Mouse (Mus musculus): ENCODE results near the gene Gfy. TPM values are rescaled to one million over a fixed set of nuclear protein-coding genes. Genes with fewer than 3 reads are reported as not detected.

The Gfy gene
- polyA plus RNA-seq, 1 experiment from 2014 or later, result not detected

GRCm38 (mm10) chr7:45213708-45214107, 34.3 kb upstream of the Gfy start:
- no peak for DNase-seq (ENCODE audit: low spot score)
- 49% methylated on average over 5 of the region's 5 CpGs for WGBS

DNA sequence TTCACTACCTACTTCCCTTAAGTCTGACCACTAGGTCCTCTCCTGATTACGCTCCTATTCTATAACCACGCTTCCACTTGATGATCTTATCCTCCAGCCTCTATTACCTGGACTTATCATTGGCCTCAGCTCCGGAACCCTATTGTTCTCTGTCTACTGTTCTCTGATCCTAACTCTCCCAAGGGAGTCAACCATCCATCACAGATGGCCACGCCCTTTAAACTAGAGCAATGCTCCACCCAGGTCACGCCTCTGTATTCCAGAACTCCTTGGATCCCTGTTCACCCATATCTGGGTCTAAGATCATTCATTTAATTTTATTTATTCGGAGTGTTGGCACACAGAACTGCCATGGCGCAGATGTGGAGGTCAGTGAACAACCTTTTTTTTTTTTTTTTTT, 33.0 kb upstream of the Gfy start:
- DNase-seq (ENCODE audit: low spot score) (no peak), ATAC-seq (ENCODE audit: insufficient number of reproducible peaks, low FRiP score, low TSS enrichment, low read depth) (no peak)
- H3K4me1 ChIP-seq (ENCODE audit: control insufficient read depth, insufficient read depth, low read length), result peaks cover 9% of the 10 kb centered on the region
- no peak overlapping the region for H3K4me3 ChIP-seq (ENCODE audit: low read depth, low read length)
- no peak overlapping the region for H3K27ac ChIP-seq (replicated peaks; ENCODE audit: low read depth, low read length)
- peaks cover 2% of the 10 kb centered on the region; the same call in 1 of the 2 replicates for H3K36me3 ChIP-seq (ENCODE audit: control insufficient read depth, insufficient read depth, low read length)
- H3K27me3 ChIP-seq (ENCODE audit: control insufficient read depth, insufficient read depth, low read length), result peaks cover 27% of the 10 kb centered on the region
- no peak overlapping the region for H3K4me2 ChIP-seq (ENCODE audit: low read depth, severe bottlenecking)
- 69% methylated on average over 7 of the region's 7 CpGs for WGBS
- no peak overlapping the region for H3K9ac ChIP-seq (ENCODE audit: low read length)
- H3K9me3 ChIP-seq (ENCODE audit: control insufficient read depth, low read length), result no peaks in the 10 kb centered on the region; the same call in 1 of the 2 replicates

More at GRCm38 (mm10) chr7:45213708-45214107, 34.3 kb upstream of the Gfy start:
- H3K9ac ChIP-seq (ENCODE audit: low read length), result no peak overlapping the region
- no peak overlapping the region for H3K27ac ChIP-seq (replicated peaks; ENCODE audit: low read depth, low read length)
- H3K4me1 ChIP-seq (ENCODE audit: control insufficient read depth, insufficient read depth, low read length), result peaks cover 21% of the 10 kb centered on the region
- H3K4me3 ChIP-seq (ENCODE audit: low read depth, low read length), result no peak overlapping the region
- H3K4me2 ChIP-seq (ENCODE audit: low read depth, severe bottlenecking), result no peak overlapping the region
- H3K27me3 ChIP-seq (ENCODE audit: control insufficient read depth, insufficient read depth, low read length), result peaks cover 27% of the 10 kb centered on the region
- peaks cover 9% of the 10 kb centered on the region for H3K36me3 ChIP-seq (ENCODE audit: control insufficient read depth, insufficient read depth, low read length)
- no peak for ATAC-seq (ENCODE audit: insufficient number of reproducible peaks, low FRiP score, low TSS enrichment, low read depth)
- H3K9me3 ChIP-seq (ENCODE audit: control insufficient read depth, low read length), result no peaks in the 10 kb centered on the region

GRCm38 (mm10) chr7:45211851-45212251, 32.5 kb upstream of the Gfy start, which contains the start of gene Dkkl1:
Gene Dkkl1, minus strand, starts transcription at chr7:45212147.
- peaks cover 27% of the 10 kb centered on the region for H3K27me3 ChIP-seq (ENCODE audit: control insufficient read depth, insufficient read depth, low read length)
- 4% methylated on average over 17 of the region's 17 CpGs for WGBS

DNA sequence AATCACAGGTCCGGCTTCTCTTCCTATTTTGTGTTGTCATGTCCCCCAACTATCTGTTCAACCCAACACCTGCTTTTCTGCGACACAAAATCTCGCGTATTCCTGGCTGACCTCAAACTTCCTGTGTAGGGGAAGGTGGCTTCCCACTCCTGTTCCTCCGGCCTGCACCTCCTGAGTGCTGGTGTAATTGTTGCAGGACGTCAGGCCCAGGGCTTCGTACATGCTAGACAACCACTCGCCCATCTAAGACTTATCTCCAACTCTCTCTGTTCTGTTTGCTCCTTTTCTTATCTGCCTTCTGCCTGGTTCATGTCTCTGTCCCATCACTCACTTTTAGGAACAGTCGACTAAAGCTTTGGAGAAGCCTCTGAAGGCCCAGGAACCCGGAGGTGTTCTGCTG, 31.7 kb upstream of the Gfy start:
- no peaks in the 10 kb centered on the region; the same call in 1 of the 2 replicates for H3K9me3 ChIP-seq (ENCODE audit: control insufficient read depth, low read length)
- WGBS, result 73% methylated on average over 10 of the region's 10 CpGs
- no peak overlapping the region for H3K4me3 ChIP-seq (ENCODE audit: low read depth, low read length)
- H3K27ac ChIP-seq (replicated peaks; ENCODE audit: low read depth, low read length), result no peak overlapping the region
- no peak for DNase-seq (ENCODE audit: low spot score)
- H3K27me3 ChIP-seq (ENCODE audit: control insufficient read depth, insufficient read depth, low read length), result peaks cover 27% of the 10 kb centered on the region
- no peaks in the 10 kb centered on the region for H3K36me3 ChIP-seq (ENCODE audit: control insufficient read depth, insufficient read depth, low read length)
- H3K4me1 ChIP-seq (ENCODE audit: control insufficient read depth, insufficient read depth, low read length), result peaks cover 4% of the 10 kb centered on the region; the same call in 1 of the 2 replicates
- no peak overlapping the region for H3K4me2 ChIP-seq (ENCODE audit: low read depth, severe bottlenecking)
- no peak overlapping the region for H3K9ac ChIP-seq (ENCODE audit: low read length)
- ATAC-seq (ENCODE audit: insufficient number of reproducible peaks, low FRiP score, low TSS enrichment, low read depth), result no peak

More at GRCm38 (mm10) chr7:45211851-45212251, 32.5 kb upstream of the Gfy start, which contains the start of gene Dkkl1:
- DNase-seq (ENCODE audit: low spot score) (no peak), ATAC-seq (ENCODE audit: insufficient number of reproducible peaks, low FRiP score, low TSS enrichment, low read depth) (no peak)
- H3K4me2 ChIP-seq (ENCODE audit: low read depth, severe bottlenecking), result peak within 1 kb of the TSS; percentile 18; the same call in 1 of the 2 replicates
- no peak within 1 kb of the TSS for H3K27ac ChIP-seq (replicated peaks; ENCODE audit: low read depth, low read length)
- no peak within 1 kb of the TSS for H3K9ac ChIP-seq (ENCODE audit: low read length)
- peaks cover 4% of the 10 kb centered on the region; the same call in 1 of the 2 replicates for H3K4me1 ChIP-seq (ENCODE audit: control insufficient read depth, insufficient read depth, low read length)
- H3K36me3 ChIP-seq (ENCODE audit: control insufficient read depth, insufficient read depth, low read length), result no peaks in the 10 kb centered on the region
- H3K9me3 ChIP-seq (ENCODE audit: control insufficient read depth, low read length), result no peaks in the 10 kb centered on the region; the same call in 1 of the 2 replicates
- no peak within 1 kb of the TSS for H3K4me3 ChIP-seq (ENCODE audit: low read depth, low read length)

- ATAC-seq (ENCODE audit: insufficient number of reproducible peaks, low FRiP score, low TSS enrichment, low read depth), result no peak
- peaks cover 4% of the 10 kb centered on the region; the same call in 1 of the 2 replicates for H3K4me1 ChIP-seq (ENCODE audit: control insufficient read depth, insufficient read depth, low read length)
- no peak overlapping the region for H3K4me2 ChIP-seq (ENCODE audit: low read depth, severe bottlenecking)
- H3K9ac ChIP-seq (ENCODE audit: low read length), result no peak overlapping the region
- H3K36me3 ChIP-seq (ENCODE audit: control insufficient read depth, insufficient read depth, low read length), result no peaks in the 10 kb centered on the region
- WGBS, result 75% methylated on average over 6 of the region's 6 CpGs
- no peak overlapping the region for H3K27ac ChIP-seq (replicated peaks; ENCODE audit: low read depth, low read length)
- H3K4me3 ChIP-seq (ENCODE audit: low read depth, low read length), result no peak overlapping the region
- DNase-seq (ENCODE audit: low spot score), result no peak
- H3K27me3 ChIP-seq (ENCODE audit: control insufficient read depth, insufficient read depth, low read length), result peaks cover 27% of the 10 kb centered on the region
- H3K9me3 ChIP-seq (ENCODE audit: control insufficient read depth, low read length), result no peaks in the 10 kb centered on the region; the same call in 1 of the 2 replicates
These were observed 28.9 kb upstream of the Gfy start for GRCm38 (mm10) chr7:45208260-45208659.

DNA sequence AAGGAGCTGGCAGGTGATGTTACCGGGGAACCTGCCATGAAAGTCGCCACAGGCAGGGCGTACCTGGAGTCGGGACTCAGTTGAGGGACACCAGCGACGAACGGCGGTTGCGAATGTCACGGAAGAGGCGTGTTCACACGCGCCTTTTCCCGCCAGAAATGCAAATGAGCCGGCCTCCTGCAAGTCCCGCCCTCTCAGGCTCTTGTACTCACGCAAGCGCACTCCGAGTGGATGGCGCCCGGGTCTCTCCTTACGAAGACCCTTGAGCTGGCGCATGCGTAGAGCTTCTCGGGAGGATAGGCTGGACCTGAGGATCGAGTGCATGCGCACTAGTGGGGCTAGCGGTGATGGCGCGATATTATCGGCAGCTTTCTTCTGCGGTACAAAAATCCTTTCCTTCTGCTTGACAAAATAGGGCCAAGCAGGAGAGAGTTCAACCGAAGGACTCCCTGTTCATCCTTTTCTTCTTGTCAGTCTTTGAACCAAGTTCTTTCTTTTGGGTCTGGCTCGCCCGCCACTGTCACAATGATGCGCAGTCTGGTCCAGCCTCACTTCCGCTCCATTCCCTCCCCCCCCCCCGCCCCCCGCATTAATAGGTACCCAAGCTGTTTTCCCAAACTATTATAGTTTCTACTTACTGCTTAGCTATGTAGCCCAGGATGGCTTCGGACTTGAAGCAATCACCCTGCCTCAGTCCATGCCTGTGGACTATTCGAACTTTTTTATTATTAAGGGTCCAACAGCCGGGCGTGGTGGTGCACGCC, 25.2 kb upstream of the Gfy start, which contains the start of gene Ccdc155:
Ccdc155 (minus strand) TSS at position 513 of the 764 bp plus-strand sequence.
- 10% methylated on average over 44 of the region's 44 CpGs for WGBS
- Histone ChIP-seq H3K9ac (ENCODE audit: low read length) (peak within 1 kb of the TSS; percentile 55; the same call in 1 of the 2 replicates), H3K36me3 (ENCODE audit: control insufficient read depth, insufficient read depth, low read length) (no peaks in the 10 kb centered on the region), H3K4me2 (ENCODE audit: low read depth, severe bottlenecking) (peak within 1 kb of the TSS; percentile 44), H3K27me3 (ENCODE audit: control insufficient read depth, insufficient read depth, low read length) (no peaks in the 10 kb centered on the region), H3K4me1 (ENCODE audit: control insufficient read depth, insufficient read depth, low read length) (no peaks in the 10 kb centered on the region), H3K27ac (replicated peaks; ENCODE audit: low read depth, low read length) (no peak within 1 kb of the TSS), H3K4me3 (ENCODE audit: low read depth, low read length) (peak within 1 kb of the TSS; percentile 35), H3K9me3 (ENCODE audit: control insufficient read depth, low read length) (no peaks in the 10 kb centered on the region; the same call in 1 of the 2 replicates)
- peak; percentile 99 for DNase-seq (ENCODE audit: low spot score)
- ATAC-seq (ENCODE audit: insufficient number of reproducible peaks, low FRiP score, low TSS enrichment, low read depth), result peak; percentile 96

DNA sequence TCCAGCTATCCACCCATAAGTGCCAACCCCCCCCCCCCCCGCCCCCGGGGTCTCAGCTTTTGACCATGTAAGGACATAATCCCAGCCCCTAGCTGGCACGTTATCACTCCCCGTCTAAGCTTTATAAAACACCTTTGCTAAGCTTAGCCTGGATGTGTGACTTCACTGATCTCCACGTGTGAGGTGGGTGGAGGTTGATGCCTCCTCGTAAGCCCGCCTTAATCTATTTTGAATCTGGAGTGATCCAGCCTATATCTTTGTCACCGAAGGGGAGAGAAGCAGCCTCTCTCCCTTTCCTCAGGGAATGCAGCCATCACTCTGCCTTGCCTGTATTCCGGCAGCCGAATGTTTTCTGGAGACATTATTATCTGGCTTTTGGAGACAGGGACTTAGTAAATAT, 23.3 kb upstream of the Gfy start:
- ATAC-seq (ENCODE audit: insufficient number of reproducible peaks, low FRiP score, low TSS enrichment, low read depth) (no peak), DNase-seq (ENCODE audit: low spot score) (no peak)
- Histone ChIP-seq H3K9ac (ENCODE audit: low read length) (no peak overlapping the region), H3K4me1 (ENCODE audit: control insufficient read depth, insufficient read depth, low read length) (no peaks in the 10 kb centered on the region), H3K27me3 (ENCODE audit: control insufficient read depth, insufficient read depth, low read length) (no peaks in the 10 kb centered on the region), H3K4me2 (ENCODE audit: low read depth, severe bottlenecking) (no peak overlapping the region), H3K9me3 (ENCODE audit: control insufficient read depth, low read length) (no peaks in the 10 kb centered on the region; the same call in 1 of the 2 replicates), H3K36me3 (ENCODE audit: control insufficient read depth, insufficient read depth, low read length) (no peaks in the 10 kb centered on the region), H3K4me3 (ENCODE audit: low read depth, low read length) (no peak overlapping the region), H3K27ac (replicated peaks; ENCODE audit: low read depth, low read length) (no peak overlapping the region)
- 50% methylated on average over 9 of the region's 10 CpGs for WGBS

- Histone ChIP-seq H3K27me3 (ENCODE audit: control insufficient read depth, insufficient read depth, low read length) (no peaks in the 10 kb centered on the region), H3K4me3 (ENCODE audit: low read depth, low read length) (no peak overlapping the region), H3K36me3 (ENCODE audit: control insufficient read depth, insufficient read depth, low read length) (no peaks in the 10 kb centered on the region), H3K4me2 (ENCODE audit: low read depth, severe bottlenecking) (no peak overlapping the region), H3K9me3 (ENCODE audit: control insufficient read depth, low read length) (no peaks in the 10 kb centered on the region; the same call in 1 of the 2 replicates), H3K27ac (replicated peaks; ENCODE audit: low read depth, low read length) (no peak overlapping the region), H3K9ac (ENCODE audit: low read length) (no peak overlapping the region), H3K4me1 (ENCODE audit: control insufficient read depth, insufficient read depth, low read length) (peaks cover 4% of the 10 kb centered on the region; the same call in 1 of the 2 replicates)
- 85% methylated on average over 11 of the region's 11 CpGs for WGBS
- DNase-seq (ENCODE audit: low spot score), result no peak
- ATAC-seq (ENCODE audit: insufficient number of reproducible peaks, low FRiP score, low TSS enrichment, low read depth), result no peak
These were observed 19.6 kb upstream of the Gfy start for GRCm38 (mm10) chr7:45198961-45199360.
